Mouse (Mus musculus): ENCODE results near the gene Slc38a3. TPM values are rescaled to one million over a fixed set of nuclear protein-coding genes. Genes with fewer than 3 reads are reported as not detected.

Gene Slc38a3
- polyA plus RNA-seq, 1 experiment from 2014 or later, result 8.3 TPM

DNA sequence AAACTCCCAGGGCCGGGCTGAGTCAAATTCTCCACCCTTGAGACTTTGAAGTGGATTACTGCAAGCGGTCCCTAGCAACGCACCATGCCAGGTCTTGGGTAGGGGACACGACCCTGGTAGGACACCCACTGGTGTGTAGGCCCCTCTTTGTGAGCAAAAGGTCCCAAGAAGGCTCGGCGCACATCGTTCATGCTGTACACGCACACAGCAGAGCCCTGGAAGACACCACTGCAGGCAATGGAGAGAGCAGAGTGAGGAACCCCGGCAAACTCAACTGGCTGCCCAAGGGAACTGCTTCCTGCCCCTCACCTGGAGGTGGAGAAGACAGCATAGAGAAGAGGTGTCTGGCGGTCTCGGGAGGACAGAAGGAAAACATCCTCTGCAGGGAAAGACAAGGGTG, 68.1 kb downstream of the Slc38a3 start:
- Histone ChIP-seq H3K36me3 (no peaks in the 10 kb centered on the region), H3K9me3 (no peaks in the 10 kb centered on the region), H3K27me3 (0 out of 2 replicates have a peak, but pooled peaks cover 3% of the 10 kb centered on the region), H3K9ac (no peak overlapping the region), H3K27ac (no peak overlapping the region), H3K4me1 (peaks cover 33% of the 10 kb centered on the region), H3K4me3 (no peak overlapping the region), H3K4me2 (replicated peaks) (no peak overlapping the region)
- ATAC-seq (ENCODE audit: insufficient number of reproducible peaks, insufficient read depth, low FRiP score, low TSS enrichment), result no peak
- WGBS, result 89% methylated on average over 11 of the region's 11 CpGs

DNA sequence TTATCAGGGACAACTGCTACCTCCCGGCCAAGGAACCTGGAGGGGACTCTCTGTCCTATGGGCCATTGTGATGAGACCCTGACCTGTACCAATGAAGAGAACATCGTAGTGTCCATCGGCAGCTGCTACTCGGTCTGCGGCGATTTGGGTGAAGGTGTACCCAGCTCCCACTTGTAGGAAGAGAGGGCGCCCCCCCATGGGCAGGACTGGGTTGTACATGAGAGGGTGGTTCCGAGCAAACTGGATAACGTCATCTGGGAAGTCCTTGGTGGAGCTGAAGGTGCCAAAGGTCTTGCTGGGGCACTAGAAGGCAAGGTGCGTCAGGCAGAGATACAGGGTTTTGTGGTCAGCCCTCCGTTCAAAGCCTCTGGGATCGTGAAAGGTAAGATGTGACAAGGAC, 68.6 kb downstream of the Slc38a3 start:
- ATAC-seq (ENCODE audit: insufficient number of reproducible peaks, insufficient read depth, low FRiP score, low TSS enrichment), result no peak
- WGBS, result 80% methylated on average over 12 of the region's 12 CpGs
- H3K4me3 ChIP-seq, result no peak overlapping the region
- no peaks in the 10 kb centered on the region for H3K9me3 ChIP-seq
- 0 out of 2 replicates have a peak, but pooled peaks cover 3% of the 10 kb centered on the region for H3K27me3 ChIP-seq
- H3K9ac ChIP-seq, result no peak overlapping the region
- peaks cover 28% of the 10 kb centered on the region for H3K4me1 ChIP-seq
- no peak overlapping the region for H3K27ac ChIP-seq
- H3K36me3 ChIP-seq, result no peaks in the 10 kb centered on the region
- no peak overlapping the region for H3K4me2 ChIP-seq (replicated peaks)

Other genes with a start within 250 kb of the Slc38a3 start
- 49.7 and 50.1 TPM in 2 replicates for gene Tmem115, start 135.6 kb downstream of the Slc38a3 start, polyA plus RNA-seq (2016; fragmentation: Nextera tagmentation; extraction: Ambion mirVana)
- 17.2 and 17.7 TPM in 2 replicates for gene Cyb561d2, start 127.3 kb downstream of the Slc38a3 start, polyA plus RNA-seq (2016; fragmentation: Nextera tagmentation; extraction: Ambion mirVana)
- gene Nprl2, start 127.3 kb downstream of the Slc38a3 start, polyA plus RNA-seq (2016; fragmentation: Nextera tagmentation; extraction: Ambion mirVana), result 40.8 and 46.3 TPM in 2 replicates
- gene Zmynd10, start 122.2 kb downstream of the Slc38a3 start, polyA plus RNA-seq (2016; fragmentation: Nextera tagmentation; extraction: Ambion mirVana), result 1.3 and 1.7 TPM in 2 replicates
- gene Rassf1, start 118.0 kb downstream of the Slc38a3 start, polyA plus RNA-seq (2016; fragmentation: Nextera tagmentation; extraction: Ambion mirVana), result 54.0 and 55.6 TPM in 2 replicates
- gene Tusc2, start 106.3 kb downstream of the Slc38a3 start, polyA plus RNA-seq (2016; fragmentation: Nextera tagmentation; extraction: Ambion mirVana), result 54.1 and 54.8 TPM in 2 replicates
- 132 and 134 TPM in 2 replicates for gene Hyal2, start 101.6 kb downstream of the Slc38a3 start, polyA plus RNA-seq (2016; fragmentation: Nextera tagmentation; extraction: Ambion mirVana)
- 12.2 and 13.2 TPM in 2 replicates for gene Hyal1, start 92.6 kb downstream of the Slc38a3 start, polyA plus RNA-seq (2016; fragmentation: Nextera tagmentation; extraction: Ambion mirVana)
- 15.0 and 15.4 TPM in 2 replicates for gene Naa80, start 90.6 kb downstream of the Slc38a3 start, polyA plus RNA-seq (2016; fragmentation: Nextera tagmentation; extraction: Ambion mirVana)
- 1.4 and 1.5 TPM in 2 replicates for gene Hyal3, start 88.7 kb downstream of the Slc38a3 start, polyA plus RNA-seq (2016; fragmentation: Nextera tagmentation; extraction: Ambion mirVana)
- gene Ifrd2, start 81.9 kb downstream of the Slc38a3 start, polyA plus RNA-seq (2016; fragmentation: Nextera tagmentation; extraction: Ambion mirVana), result 35.8 and 36.9 TPM in 2 replicates
- gene Sema3b, start 60.3 kb downstream of the Slc38a3 start, polyA plus RNA-seq (2016; fragmentation: Nextera tagmentation; extraction: Ambion mirVana), result 3.8 and 6.9 TPM in 2 replicates
- 439 and 443 TPM in 2 replicates for gene Gnai2, start 34.2 kb downstream of the Slc38a3 start, polyA plus RNA-seq (2016; fragmentation: Nextera tagmentation; extraction: Ambion mirVana)
- 1.4 and 3.0 TPM in 2 replicates for gene Gnat1, start 10.2 kb upstream of the Slc38a3 start, polyA plus RNA-seq (2016; fragmentation: Nextera tagmentation; extraction: Ambion mirVana)
- gene Sema3f, start 40.9 kb upstream of the Slc38a3 start, polyA plus RNA-seq (2016; fragmentation: Nextera tagmentation; extraction: Ambion mirVana), result 52.4 and 53.1 TPM in 2 replicates
- 232 and 261 TPM in 2 replicates for gene Rbm5, start 101.5 kb upstream of the Slc38a3 start, polyA plus RNA-seq (2016; fragmentation: Nextera tagmentation; extraction: Ambion mirVana)
- 103 and 110 TPM in 2 replicates for gene Rbm6, start 203.7 kb upstream of the Slc38a3 start, polyA plus RNA-seq (2016; fragmentation: Nextera tagmentation; extraction: Ambion mirVana)
- gene Mon1a, start 218.6 kb upstream of the Slc38a3 start, polyA plus RNA-seq (2016; fragmentation: Nextera tagmentation; extraction: Ambion mirVana), result 11.3 and 14.1 TPM in 2 replicates
- gene Mst1r, start 237.3 kb upstream of the Slc38a3 start, polyA plus RNA-seq (2016; fragmentation: Nextera tagmentation; extraction: Ambion mirVana), result 2.8 and 3.6 TPM in 2 replicates